Mouse (Mus musculus) liver, embryonic 16.5 days (tissue): ENCODE measurements around the gene Ssrp1. TPM values are rescaled to one million over a fixed set of nuclear protein-coding genes. Genes with fewer than 3 reads are reported as not detected.

Source experiments
- ATAC-seq: fragments of 200-750 bp; cut with Nextera tagmentation; 2 replicates; pipeline ENCODE4 v1.8.0; 2017; ENCODE audit warnings: low read depth, mild to moderate bottlenecking, moderate number of reproducible peaks, moderate library complexity
- H3K27ac ChIP-seq: fragments of 300-500 bp; sonication (generic); 2 replicates; pipeline ENCODE4 v1.5.1; 2014; ENCODE audit warnings: mild to moderate bottlenecking, low read length
- H3K27me3 ChIP-seq: fragments of 300-500 bp; sonication (generic); 2 replicates; pipeline ENCODE4 v1.6.1; 2014; ENCODE audit warnings: low read depth, low read length, mixed read lengths; ENCODE audit not compliant: control insufficient read depth, insufficient read depth
- H3K36me3 ChIP-seq: fragments of 300-500 bp; sonication (generic); 2 replicates; pipeline ENCODE4 v1.6.1; 2014; ENCODE audit warnings: mild to moderate bottlenecking; ENCODE audit not compliant: control insufficient read depth, insufficient read depth
- H3K4me1 ChIP-seq: fragments of 300-500 bp; sonication (generic); 2 replicates; pipeline ENCODE4 v1.6.1; 2014; ENCODE audit warnings: low read depth, low read length, mixed read lengths; ENCODE audit not compliant: control insufficient read depth
- H3K4me2 ChIP-seq: fragments of 300-500 bp; sonication (generic); 2 replicates; pipeline ENCODE4 v1.6.1; 2014; ENCODE audit warnings: low read depth, low read length, mixed read lengths
- H3K4me3 ChIP-seq: fragments of 300-500 bp; sonication (generic); 2 replicates; pipeline ENCODE4 v1.5.1; 2014; ENCODE audit warnings: low read depth, mild to moderate bottlenecking, low read length
- H3K9ac ChIP-seq: fragments of 300-500 bp; sonication (generic); 2 replicates; pipeline ENCODE4 v1.6.1; 2014; ENCODE audit warnings: low read depth, low read length
- H3K9me3 ChIP-seq: fragments of 300-500 bp; sonication (generic); replicated peaks from 2 replicates; pipeline ENCODE4 v1.6.1; 2016; ENCODE audit warnings: low read length; ENCODE audit not compliant: control insufficient read depth
- WGBS: fragments of 180-500 bp; shearing (Covaris S2); extraction: QIAGEN DNeasy Blood & Tissue Kit; methylation state at CpG from one replicate; pipeline ENCODE4 v1.1.7; 2014; ENCODE audit not compliant: insufficient replicate concordance; 5-methylcytosine and 5-hydroxymethylcytosine counted together
- polyA plus RNA-seq: library from polyadenylated mRNA; unstranded; fragments of >200 nt; fragmentation: Nextera tagmentation; extraction: Ambion mirVana; gene quantifications from 2 replicates; pipeline ENCODE4 v1.2.1, GENCODE M21; 2015

Gene Ssrp1
- polyA plus RNA-seq, 1 experiment from 2014 or later: 127 TPM

- ATAC-seq: peak; percentile 88
- WGBS: under 1% methylated on average over 42 of the region's 42 CpGs
- Histone ChIP-seq H3K4me2 (peak within 1 kb of the TSS; percentile 89), H3K36me3 (peaks cover 39% of the 10 kb centered on the region), H3K4me3 (peak within 1 kb of the TSS; percentile 68), H3K9me3 (no peaks in the 10 kb centered on the region), H3K4me1 (peaks cover 21% of the 10 kb centered on the region), H3K9ac (peak within 1 kb of the TSS; percentile 62), H3K27me3 (peaks cover 14% of the 10 kb centered on the region), H3K27ac (peak within 1 kb of the TSS; percentile 52)
Measured at GRCm38 (mm10) chr2:85047596-85048167, 10.6 kb downstream of the Ssrp1 start, which contains the start of gene Tnks1bp1. Gene Tnks1bp1 (plus strand): TSS chr2:85048022.

- Histone ChIP-seq H3K9me3 (no peaks in the 10 kb centered on the region), H3K9ac (peak overlapping the region; percentile 62), H3K4me2 (peak overlapping the region; percentile 89), H3K27ac (peak overlapping the region; percentile 25), H3K4me1 (peaks cover 25% of the 10 kb centered on the region), H3K36me3 (peaks cover 33% of the 10 kb centered on the region), H3K27me3 (peaks cover 14% of the 10 kb centered on the region), H3K4me3 (peak overlapping the region; percentile 68)
- WGBS: 2% methylated on average over 29 of the region's 44 CpGs
- peak; percentile 9 for ATAC-seq
Measured at GRCm38 (mm10) chr2:85048168-85048751, 11.2 kb downstream of the Ssrp1 start.

- Histone ChIP-seq H3K27ac (no peak overlapping the region), H3K36me3 (peaks cover 24% of the 10 kb centered on the region), H3K4me2 (no peak overlapping the region), H3K9me3 (no peaks in the 10 kb centered on the region), H3K9ac (no peak overlapping the region), H3K4me1 (peaks cover 27% of the 10 kb centered on the region), H3K4me3 (no peak overlapping the region), H3K27me3 (peaks cover 14% of the 10 kb centered on the region)
- ATAC-seq: no peak
- WGBS: 78% methylated on average over 4 of the region's 4 CpGs
Measured at GRCm38 (mm10) chr2:85049277-85049676, 12.2 kb downstream of the Ssrp1 start.

- Histone ChIP-seq H3K36me3 (peaks cover 19% of the 10 kb centered on the region), H3K4me2 (peak overlapping the region; percentile 33; the same call in 1 of the 2 replicates), H3K9ac (no peak overlapping the region), H3K27me3 (peaks cover 14% of the 10 kb centered on the region), H3K9me3 (no peaks in the 10 kb centered on the region), H3K4me1 (peaks cover 27% of the 10 kb centered on the region), H3K27ac (no peak overlapping the region), H3K4me3 (peak overlapping the region; percentile 4; the same call in 1 of the 2 replicates)
- ATAC-seq: no peak
- WGBS: 35% methylated on average over 10 of the region's 10 CpGs
Measured at GRCm38 (mm10) chr2:85050001-85050634, 13.1 kb downstream of the Ssrp1 start.

GRCm38 (mm10) chr2:85050746-85051145 lies 13.7 kb downstream of the Ssrp1 start:
- peaks cover 27% of the 10 kb centered on the region for H3K4me1 ChIP-seq
- H3K27ac ChIP-seq: no peak overlapping the region
- H3K36me3 ChIP-seq: peaks cover 13% of the 10 kb centered on the region
- no peak for ATAC-seq
- 0 out of 2 replicates have a peak overlapping the region, but pooled peaks have one; percentile 4 for H3K4me3 ChIP-seq
- 42% methylated on average over 9 of the region's 9 CpGs for WGBS
- peak overlapping the region; percentile 33; the same call in 1 of the 2 replicates for H3K4me2 ChIP-seq
- no peak overlapping the region for H3K9ac ChIP-seq
- peaks cover 14% of the 10 kb centered on the region for H3K27me3 ChIP-seq
- no peaks in the 10 kb centered on the region for H3K9me3 ChIP-seq

- no peak for ATAC-seq
- WGBS: 71% methylated on average over 5 of the region's 5 CpGs
- H3K9ac ChIP-seq: no peak overlapping the region
Measured at GRCm38 (mm10) chr2:85053192-85053816, 16.3 kb downstream of the Ssrp1 start.

GRCm38 (mm10) chr2:85056711-85057110 lies 19.7 kb downstream of the Ssrp1 start:
- 38% methylated on average over 5 of the region's 5 CpGs for WGBS
- no peak overlapping the region for H3K4me2 ChIP-seq
- ATAC-seq: no peak
- no peaks in the 10 kb centered on the region for H3K36me3 ChIP-seq
- H3K4me3 ChIP-seq: no peak overlapping the region
- peaks cover 7% of the 10 kb centered on the region for H3K4me1 ChIP-seq
- no peak overlapping the region for H3K9ac ChIP-seq
- no peaks in the 10 kb centered on the region for H3K9me3 ChIP-seq
- no peaks in the 10 kb centered on the region; the same call in 1 of the 2 replicates for H3K27me3 ChIP-seq
- no peak overlapping the region for H3K27ac ChIP-seq

More at GRCm38 (mm10) chr2:85053192-85053816, 16.3 kb downstream of the Ssrp1 start:
- Histone ChIP-seq H3K4me1 (peaks cover 15% of the 10 kb centered on the region), H3K4me3 (no peak overlapping the region), H3K9me3 (no peaks in the 10 kb centered on the region), H3K4me2 (no peak overlapping the region), H3K27ac (no peak overlapping the region), H3K36me3 (no peaks in the 10 kb centered on the region), H3K27me3 (peaks cover 12% of the 10 kb centered on the region)

- H3K4me3 ChIP-seq: no peak overlapping the region
- 77% methylated on average over 6 of the region's 6 CpGs for WGBS
- ATAC-seq: no peak
- H3K4me2 ChIP-seq: no peak overlapping the region
- H3K4me1 ChIP-seq: no peaks in the 10 kb centered on the region; the same call in 1 of the 2 replicates
- H3K9ac ChIP-seq: no peak overlapping the region
- H3K36me3 ChIP-seq: no peaks in the 10 kb centered on the region
- H3K27me3 ChIP-seq: no peaks in the 10 kb centered on the region; the same call in 1 of the 2 replicates
- H3K9me3 ChIP-seq: no peaks in the 10 kb centered on the region
- no peak overlapping the region for H3K27ac ChIP-seq
Measured at GRCm38 (mm10) chr2:85059677-85060076, 22.6 kb downstream of the Ssrp1 start.
